Mouse (Mus musculus): ENCODE results near the gene Gm20498. TPM values are rescaled to one million over a fixed set of nuclear protein-coding genes. Genes with fewer than 3 reads are reported as not detected.
"Not testable (repeated sequence)": the region's sequence is repeated elsewhere in the genome, so short reads cannot be mapped to it uniquely, and the experiment has no call there.

The Gm20498 gene
- total RNA-seq, 2 experiments from 2014 or later: 39.6 to 40.5 TPM

DNA sequence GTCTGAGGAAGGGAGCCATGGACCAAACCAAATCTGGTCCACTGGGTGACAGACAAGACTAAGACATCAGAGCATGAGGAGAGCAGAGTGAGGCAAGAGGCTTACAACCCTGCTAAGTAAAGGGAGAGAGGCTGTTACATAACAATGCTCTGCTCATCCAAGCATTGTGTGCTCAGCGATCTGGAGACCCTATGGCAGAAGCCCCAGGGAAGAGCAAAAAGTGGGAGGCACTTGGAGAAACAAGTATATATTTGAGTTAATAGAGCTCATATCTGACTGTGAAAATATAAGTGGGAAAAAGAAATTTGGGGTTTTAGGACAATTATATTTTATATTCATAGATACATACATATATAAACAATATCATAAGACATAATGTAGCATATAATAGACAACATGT lies 153.3 kb downstream of the Gm20498 start, which contains the start of gene Gm4787:
Gene Gm4787, minus strand, starts transcription at position 101 of the 400 bp plus-strand sequence.
- DNase-seq (ENCODE audit: low spot score in 2 of 2); intact Hi-C loops (cut with DNase I): not testable (repeated sequence)

DNA sequence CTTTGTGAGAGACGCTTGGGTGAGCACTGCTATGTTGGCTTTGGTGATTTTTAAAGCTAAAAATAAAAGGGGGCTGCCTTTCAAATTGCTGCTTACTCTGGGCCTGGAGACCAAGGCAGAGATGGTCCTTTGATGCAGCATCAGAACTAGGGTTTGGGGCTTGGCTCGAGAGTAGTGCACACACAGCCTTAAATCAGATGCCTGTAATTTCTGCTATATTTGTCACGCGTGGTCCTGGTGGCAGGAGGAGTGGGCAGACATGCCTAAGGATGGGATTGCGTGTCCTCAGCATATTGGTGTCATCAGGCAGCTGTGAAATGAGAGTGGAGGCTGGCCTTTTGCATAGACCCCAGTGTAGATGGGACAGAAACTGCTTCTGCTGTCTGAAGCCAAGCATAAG lies 198.9 kb downstream of the Gm20498 start:
- DNase-seq (ENCODE audit: low spot score in 2 of 2): no peak
- intact Hi-C loops (cut with DNase I): loop anchor here (5.0 kb wide), 3 partner anchors 42 to 137 kb away; no protein-coding TSS in a partner anchor

DNA sequence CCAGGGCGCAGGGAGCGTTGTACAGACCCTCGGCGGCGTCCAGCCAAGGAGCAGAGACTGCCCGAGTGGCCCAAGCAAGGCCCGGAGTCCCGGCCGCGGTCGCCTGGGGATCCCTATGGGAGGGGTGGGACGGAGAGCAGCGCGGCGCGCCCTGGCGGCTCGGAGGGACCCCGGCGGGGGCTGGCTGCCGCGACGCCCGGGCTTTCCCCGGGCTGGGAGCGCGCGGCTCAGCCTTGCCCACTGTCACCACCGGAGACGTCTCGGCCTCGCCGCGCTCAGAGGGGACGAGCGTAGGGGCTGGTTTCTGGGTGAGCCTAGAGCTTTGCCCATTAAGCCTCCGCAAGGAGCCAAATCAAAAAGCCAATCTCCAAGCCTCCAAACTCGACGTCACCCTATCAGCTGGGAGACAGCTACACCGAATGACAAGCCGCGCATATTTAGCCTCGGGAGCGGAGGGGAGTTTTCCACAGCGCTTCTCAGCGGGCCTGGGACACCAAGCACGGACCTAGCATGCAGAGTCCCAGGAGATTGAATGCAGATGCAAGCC lies 199.8 kb downstream of the Gm20498 start, which contains the start of gene Slc8a3:
Gene Slc8a3, minus strand, starts transcription at position 306 of the 547 bp plus-strand sequence.
- DNase-seq (ENCODE audit: low spot score in 2 of 2): peak in 1 of 2 experiments; percentile 69
- intact Hi-C loops (cut with DNase I): loop anchor here (5.0 kb wide), 3 partner anchors 41 to 136 kb away; no protein-coding TSS in a partner anchor

DNA sequence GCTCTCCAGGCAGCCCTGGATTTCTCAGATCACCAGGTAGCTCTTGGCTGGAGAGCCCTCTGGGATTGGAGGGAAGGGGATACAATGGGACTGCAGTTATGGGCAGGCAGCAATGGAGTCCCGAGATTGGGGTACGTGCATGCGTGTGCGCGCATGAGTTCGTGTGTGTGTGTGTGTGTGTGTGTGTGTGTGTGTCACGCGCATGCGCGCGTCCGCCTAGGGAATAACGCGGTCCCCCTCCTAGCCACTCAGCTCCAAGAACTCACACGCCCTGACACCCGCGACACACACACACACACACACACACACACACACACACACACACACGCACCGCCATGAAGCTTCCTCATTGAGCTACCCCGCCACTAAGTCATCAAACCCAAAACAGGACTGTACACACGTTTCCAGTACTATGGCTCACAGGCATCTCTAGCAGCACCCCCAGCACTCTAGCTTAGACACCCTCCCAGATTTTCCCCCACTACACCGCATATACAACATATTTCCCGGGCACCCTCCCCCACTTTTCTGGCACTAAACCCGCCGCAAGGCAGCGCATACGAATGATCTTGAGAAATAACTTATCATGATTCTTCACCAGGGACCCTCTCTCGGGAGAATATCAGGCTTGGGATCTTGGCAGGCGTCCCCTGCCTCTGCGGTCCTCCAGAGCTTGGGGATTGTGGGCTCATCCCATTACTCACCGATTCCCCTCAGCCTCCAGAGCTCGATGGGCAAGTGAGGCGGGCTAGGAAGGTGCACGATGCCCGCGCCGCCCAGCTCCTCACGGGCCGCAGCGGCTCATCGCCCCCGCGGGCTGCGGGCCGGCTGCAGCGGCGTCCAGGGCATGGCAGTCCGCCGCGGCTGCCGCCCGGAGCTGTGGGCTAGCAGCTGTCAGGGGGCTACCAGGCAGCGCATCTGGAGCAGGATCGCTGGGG lies 200.5 kb downstream of the Gm20498 start:
- DNase-seq (ENCODE audit: low spot score in 2 of 2): peak; percentile 61 to 69
- intact Hi-C loops (cut with DNase I): loop anchor here (5.0 kb wide), 3 partner anchors 40 to 135 kb away; no protein-coding TSS in a partner anchor

- DNase-seq (ENCODE audit: low spot score in 2 of 2): no peak
- intact Hi-C loops (cut with DNase I): loop anchor here (5.0 kb wide), 3 partner anchors 39 to 134 kb away; no protein-coding TSS in a partner anchor
These were observed 201.6 kb downstream of the Gm20498 start for GRCm38 (mm10) chr12:81331046-81331638.

GRCm38 (mm10) chr12:81324991-81325390 lies 207.7 kb downstream of the Gm20498 start:
- no peak for DNase-seq (ENCODE audit: low spot score in 2 of 2)
- intact Hi-C loops (cut with DNase I): no loop called here

DNA sequence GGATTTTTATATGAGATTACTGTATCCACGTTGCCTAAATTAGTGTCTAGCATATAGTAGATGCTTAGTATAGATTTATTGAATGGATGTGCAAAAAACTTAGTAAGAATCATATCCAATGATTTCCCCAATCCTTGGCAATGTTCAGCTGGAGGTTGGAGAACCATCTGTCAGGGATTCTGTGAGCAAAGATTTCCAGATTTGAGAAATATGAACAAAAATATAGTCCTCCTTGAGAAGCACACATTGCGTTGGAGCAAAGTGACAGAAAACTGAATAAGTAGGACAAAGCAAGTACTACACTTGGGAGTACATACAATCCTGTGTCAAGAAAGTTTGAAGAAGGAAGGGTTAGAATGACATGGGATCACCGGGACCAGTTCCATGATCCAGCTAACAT lies 208.6 kb downstream of the Gm20498 start:
- DNase-seq (ENCODE audit: low spot score in 2 of 2): peak; percentile 23 to 30
- intact Hi-C loops (cut with DNase I): no loop called here

DNA sequence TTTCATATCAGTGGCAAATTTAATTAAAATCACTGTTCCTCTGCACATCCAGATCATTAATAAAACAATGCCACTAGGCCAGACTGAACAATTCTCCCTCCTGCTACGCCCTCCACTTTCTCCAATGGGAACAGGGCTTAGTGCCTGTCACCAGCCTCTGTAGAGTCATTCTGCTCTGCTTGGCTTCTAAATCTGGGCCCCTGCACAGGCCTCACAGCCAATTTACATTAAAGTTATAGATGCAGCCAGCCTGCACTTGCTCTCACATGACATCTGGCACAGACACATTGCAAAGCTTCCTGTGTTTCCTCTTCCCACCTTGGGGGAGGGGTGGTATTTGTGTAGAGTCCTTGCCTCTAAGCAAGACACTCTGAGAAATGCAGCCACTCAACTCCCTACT lies 211.7 kb downstream of the Gm20498 start:
- DNase-seq (ENCODE audit: low spot score in 2 of 2): no peak
- intact Hi-C loops (cut with DNase I): no loop called here

DNA sequence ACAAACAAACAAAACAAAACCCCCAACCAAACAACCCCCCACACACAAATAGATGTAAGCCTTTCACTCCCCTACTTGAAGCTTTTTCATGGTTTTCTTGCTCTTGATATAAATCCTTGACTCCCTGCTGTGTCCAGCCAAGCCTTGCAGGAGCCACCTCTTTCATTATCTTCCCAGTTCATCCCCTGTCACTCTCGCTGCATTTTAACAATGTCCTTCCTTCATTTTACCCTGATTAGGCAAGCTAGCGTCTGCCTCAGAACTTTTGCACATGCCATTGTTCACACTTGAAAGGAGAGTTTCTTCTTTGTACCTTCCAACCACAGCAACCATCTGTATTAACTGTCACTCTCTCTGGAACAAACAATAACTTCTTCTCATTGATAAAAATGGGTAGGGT lies 214.9 kb downstream of the Gm20498 start:
- intact Hi-C loops (cut with DNase I): no loop called here

DNA sequence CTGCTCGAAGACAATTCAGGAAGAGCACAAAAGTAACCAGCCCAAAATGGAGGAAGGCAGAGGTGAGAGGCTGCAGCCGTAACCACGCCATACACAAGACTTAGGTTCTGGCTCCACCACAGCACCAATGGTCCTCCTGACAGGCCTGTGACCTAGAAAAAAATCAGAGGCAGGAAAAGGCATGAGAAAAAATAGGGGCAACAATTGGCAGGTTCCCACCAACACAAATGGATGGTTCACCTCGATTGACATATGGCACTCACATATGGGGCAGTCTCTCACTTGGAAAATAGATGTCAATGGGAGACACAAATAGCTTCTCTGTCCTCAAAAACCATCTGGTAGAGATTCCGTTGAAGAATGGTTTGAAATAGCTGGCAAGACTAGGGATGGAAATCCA lies 216.8 kb downstream of the Gm20498 start:
- intact Hi-C loops (cut with DNase I): no loop called here
- peak in 1 of 2 experiments; percentile 7 for DNase-seq (ENCODE audit: low spot score in 2 of 2)

More for the DNA sequence above, 214.9 kb downstream of the Gm20498 start:
- no peak for DNase-seq (ENCODE audit: low spot score in 2 of 2)

Other genes with a start within 250 kb of the Gm20498 start
- 10 to 100 TPM; 19.6 to 22.9 TPM for gene Slc8a3, start 199.7 kb downstream of the Gm20498 start, total RNA-seq (2021)
- gene Gm4787, start 153.4 kb downstream of the Gm20498 start, total RNA-seq (2021): 1 to 10 TPM; 1.5 to 3.2 TPM
- gene Adam4, start 111.0 kb downstream of the Gm20498 start, total RNA-seq (2021): 1 to 10 TPM; 1.8 to 4.3 TPM
- 10 to 100 TPM; 34.0 to 45.4 TPM for gene Cox16, start 47.8 kb downstream of the Gm20498 start, total RNA-seq (2021)
- gene Synj2bp, start within 50 bp of the Gm20498 start, total RNA-seq (2021): 10 to 100 TPM; 31.2 to 35.2 TPM
- under 1 TPM; 0.27 to 0.70 TPM for gene Adam21, start 35.6 kb upstream of the Gm20498 start, total RNA-seq (2021)
- 10 to 100 TPM; 26.5 to 30.6 TPM for gene Med6, start 62.1 kb upstream of the Gm20498 start, total RNA-seq (2021)
- 10 to 100 TPM; 50.2 to 56.7 TPM for gene Ttc9, start 98.3 kb upstream of the Gm20498 start, total RNA-seq (2021)
- gene Map3k9, start 248.3 kb upstream of the Gm20498 start, total RNA-seq (2021): 10 to 100 TPM; 61.1 to 63.1 TPM

Data from left cerebral cortex, postnatal 36 days (tissue).